9 mouse cellular contexts compared by ENCODE assay signal in the genomic region with DNA sequence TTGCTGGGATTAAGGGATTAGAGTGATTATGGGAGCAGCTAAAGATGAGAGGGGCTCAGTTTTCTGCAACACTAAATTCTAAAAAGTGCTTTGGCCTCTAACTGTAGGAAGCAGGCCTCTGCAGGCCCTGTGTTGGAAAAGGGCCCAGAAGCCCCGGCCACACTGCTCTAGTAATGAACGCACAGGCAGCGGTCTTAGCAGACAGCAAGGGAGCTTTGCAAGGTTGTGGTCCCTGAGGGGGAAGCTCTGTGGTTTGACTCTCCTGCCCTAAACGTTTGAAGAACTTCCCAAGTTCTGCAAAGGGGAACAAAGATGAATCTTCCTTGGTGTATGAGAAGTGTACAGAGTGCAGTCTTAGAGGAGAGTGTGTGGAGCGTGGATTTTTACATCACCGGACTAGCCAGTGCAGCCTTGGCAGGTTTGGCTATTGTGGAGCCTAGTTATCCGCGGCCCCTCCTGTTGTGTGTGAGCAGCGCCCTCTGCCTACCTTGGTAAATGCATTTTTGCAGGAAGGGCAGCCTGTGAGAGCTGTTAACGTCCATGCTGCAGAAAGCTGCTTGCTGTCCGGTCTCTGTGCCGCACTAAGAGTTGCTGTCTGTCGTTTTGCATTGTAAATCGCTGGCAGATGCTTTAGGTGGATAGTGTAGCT. TPM values are rescaled to one million over a fixed set of nuclear protein-coding genes. Genes with fewer than 3 reads are reported as not detected.
DNase-seq lines count a peak whose midpoint lies in the region; ATAC-seq lines count a peak whose summit lies in the region.
"Not testable (repeated sequence)": the region's sequence is repeated elsewhere in the genome, so short reads cannot be mapped to it uniquely, and the experiment has no call there.
"Had no signal": no experiment of that assay in that cellular context is flagged by ENCODE, and none has a peak within 500 bp of the region (broad histone marks: within the 10 kb centered on the region; RNA-seq: fewer than 3 reads in every experiment).

No protein-coding gene starts in this region.

- H3K9me3 ChIP-seq in forebrain, embryonic 12.5 days; heart, embryonic 13.5 days: not testable (repeated sequence)

- 0 out of 2 replicates have a peak overlapping the region, but pooled peaks have one; percentile 21 for H3K9ac ChIP-seq in forebrain, embryonic 12.5 days
- 0 out of 2 replicates have a peak overlapping the region, but pooled peaks have one; percentile 19 for H3K9ac ChIP-seq in heart, embryonic 13.5 days

- peak overlapping the region; percentile 42 for H3K4me2 ChIP-seq in forebrain, embryonic 12.5 days
- H3K4me2 ChIP-seq in heart, embryonic 13.5 days: peak overlapping the region; percentile 58

- intact Hi-C loops in left cerebral cortex, postnatal 14 days (cut with DNase I): loop anchor here (10.0 kb wide), 1 partner anchor 867 kb away; no protein-coding TSS in a partner anchor

- ATAC-seq in forebrain, embryonic 12.5 days (ENCODE audit: low FRiP score): peak; percentile 84
- not testable (repeated sequence) for ATAC-seq in heart, embryonic 13.5 days (ENCODE audit: extremely low read depth, insufficient number of reproducible peaks, low FRiP score, low TSS enrichment)

- not testable (repeated sequence) for H3K4me3 ChIP-seq in forebrain, embryonic 12.5 days (replicated peaks)
- peak overlapping the region; percentile 24 for H3K4me3 ChIP-seq in heart, embryonic 13.5 days

- peak; percentile 1 for DNase-seq in cerebellum, adult 11 months
- peak; percentile 77 for DNase-seq in kidney, adult 9 months
- peak; percentile 39 to 58 for DNase-seq in left cerebral cortex, postnatal 14 days (ENCODE audit: low spot score in 2 of 2)
- DNase-seq in lung, postnatal 14 days: peak; percentile 10
- peak; percentile 65 for DNase-seq in ovary, postnatal 36 days (ENCODE audit: low spot score)

- not testable (repeated sequence) for H3K27me3 ChIP-seq in forebrain, embryonic 12.5 days; heart, embryonic 13.5 days (replicated peaks)

- not testable (repeated sequence) for H3K36me3 ChIP-seq in forebrain, embryonic 12.5 days (replicated peaks); heart, embryonic 13.5 days

- not testable (repeated sequence) for H3K27ac ChIP-seq in forebrain, embryonic 12.5 days; heart, embryonic 13.5 days (replicated peaks)

- H3K4me1 ChIP-seq in forebrain, embryonic 12.5 days; heart, embryonic 13.5 days: not testable (repeated sequence)

- WGBS in forebrain, embryonic 12.5 days: 17% methylated on average over 14 of the region's 14 CpGs
- WGBS in heart, embryonic 13.5 days: 19% methylated on average over 14 of the region's 14 CpGs

RNA-seq across cellular contexts. Expression of a gene that starts 4.5 kb away (rescaled TPM):
- polyA plus RNA-seq in forebrain, embryonic 12.5 days (2016; fragmentation: Nextera tagmentation; extraction: Ambion mirVana): not detected in 2 replicates
- not detected in 2 replicates for polyA plus RNA-seq in heart, embryonic 13.5 days (2015; fragmentation: Nextera tagmentation; extraction: Ambion mirVana)
- total RNA-seq in left cerebral cortex, postnatal 14 days (2021): not detected
- total RNA-seq: adrenal gland, postnatal 4 days had no signal
- polyA plus RNA-seq: large intestine, adult 2 months had no signal

RNA-seq across cellular contexts. Expression of a gene that starts 28.8 kb away (rescaled TPM):
- not detected in 2 replicates for polyA plus RNA-seq in forebrain, embryonic 12.5 days (2016; fragmentation: Nextera tagmentation; extraction: Ambion mirVana)
- polyA plus RNA-seq in heart, embryonic 13.5 days (2015; fragmentation: Nextera tagmentation; extraction: Ambion mirVana): not detected in 2 replicates
- total RNA-seq in left cerebral cortex, postnatal 14 days (2021): not detected
- total RNA-seq: adrenal gland, postnatal 4 days had no signal
- polyA plus RNA-seq: large intestine, adult 2 months had no signal

RNA-seq across cellular contexts. Expression of a gene that starts 33.4 kb away (rescaled TPM):
- not detected in 2 replicates for polyA plus RNA-seq in forebrain, embryonic 12.5 days (2016; fragmentation: Nextera tagmentation; extraction: Ambion mirVana)
- polyA plus RNA-seq in heart, embryonic 13.5 days (2015; fragmentation: Nextera tagmentation; extraction: Ambion mirVana): not detected in 2 replicates
- total RNA-seq in left cerebral cortex, postnatal 14 days (2021): not detected
- total RNA-seq: adrenal gland, postnatal 4 days had no signal
- polyA plus RNA-seq: large intestine, adult 2 months had no signal

Comparison
In these comparisons a context has a peak if more than half of its experiments do, and no peak if none do; other contexts are left out.
1. DNase-seq: peak in every context shown above with its lines; median percentile 77 in kidney, adult 9 months; 65 in ovary, postnatal 36 days; 48 in left cerebral cortex, postnatal 14 days; 10 in lung, postnatal 14 days; 1 in cerebellum, adult 11 months.